In the genomic region with DNA sequence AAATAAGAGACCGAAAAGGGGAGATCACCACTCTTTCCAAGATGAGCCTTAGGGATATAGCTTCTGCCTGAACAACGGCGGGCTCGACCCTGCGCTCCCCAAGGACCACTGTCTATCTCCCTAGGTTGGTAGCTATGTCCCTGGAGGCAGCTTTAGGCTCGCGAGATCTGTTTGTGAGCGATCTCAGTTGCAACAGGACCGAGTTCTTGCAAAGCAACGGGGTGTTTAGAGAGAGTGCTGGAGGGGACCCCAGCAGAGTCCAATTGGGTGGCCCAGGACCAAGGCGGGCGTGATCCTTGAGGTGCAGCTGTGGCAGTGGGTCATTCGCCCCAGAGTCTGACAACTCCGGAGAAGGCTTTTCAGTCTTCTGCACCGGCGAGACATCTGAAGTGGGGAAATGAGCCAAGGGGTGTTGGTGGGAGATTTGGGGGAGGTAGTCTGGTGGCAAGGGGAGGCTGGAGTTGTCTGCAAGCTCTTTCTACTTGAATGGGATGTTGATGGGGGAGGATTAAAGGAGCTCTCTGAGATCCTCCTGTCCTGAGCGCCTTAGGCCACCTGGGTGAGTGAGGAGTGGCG, we compare ENCODE assay signal across 8 mouse cellular contexts. TPM values are rescaled to one million over a fixed set of nuclear protein-coding genes. Genes with fewer than 3 reads are reported as not detected.
DNase-seq lines count a peak whose midpoint lies in the region; ATAC-seq and TF ChIP-seq lines count a peak whose summit lies in the region.

No protein-coding gene starts in this region.

- peak overlapping the region; percentile 92 for H3K9ac ChIP-seq in hindbrain, embryonic 11.5 days (ENCODE audit: low read depth, low read length)
- H3K9ac ChIP-seq in midbrain, embryonic 13.5 days (replicated peaks): peak overlapping the region; percentile 96

- peak overlapping the region; percentile 93 for H3K4me3 ChIP-seq in gastrocnemius, adult 2 months
- H3K4me3 ChIP-seq in cortical plate, adult 2 months (ENCODE audit: insufficient read depth, low read length): peak overlapping the region; percentile 71
- peak overlapping the region; percentile 63 for H3K4me3 ChIP-seq in hindbrain, embryonic 11.5 days (ENCODE audit: low read depth, low read length)
- H3K4me3 ChIP-seq in midbrain, embryonic 13.5 days (replicated peaks): peak overlapping the region; percentile 79

- no peaks in the 10 kb centered on the region for H3K27me3 ChIP-seq in hindbrain, embryonic 11.5 days (ENCODE audit: control insufficient read depth, insufficient read depth, low read length)
- no peaks in the 10 kb centered on the region for H3K27me3 ChIP-seq in midbrain, embryonic 13.5 days

- H3K4me2 ChIP-seq in hindbrain, embryonic 11.5 days (replicated peaks; ENCODE audit: low read depth, low read length): peak overlapping the region; percentile 79
- H3K4me2 ChIP-seq in midbrain, embryonic 13.5 days (replicated peaks): peak overlapping the region; percentile 96

- WGBS in hindbrain, embryonic 11.5 days: 1% methylated on average over 18 of the region's 18 CpGs
- 1% methylated on average over 18 of the region's 18 CpGs for WGBS in midbrain, embryonic 13.5 days

- no peak for TF ChIP-seq CTCF in gastrocnemius, adult 2 months (IDR thresholded peaks at IDR 0.05)
- no peak for TF ChIP-seq CTCF in cortical plate, adult 2 months (IDR thresholded peaks at IDR 0.05; ENCODE audit: extremely low read depth, insufficient read depth, low read length)

- TF ChIP-seq POLR2A in cortical plate, adult 2 months (IDR thresholded peaks at IDR 0.05; ENCODE audit: extremely low read depth, insufficient read depth, low read length): no peak

- H3K4me1 ChIP-seq in cortical plate, adult 2 months (ENCODE audit: control insufficient read depth, insufficient read depth, low read length): no peaks in the 10 kb centered on the region
- H3K4me1 ChIP-seq in hindbrain, embryonic 11.5 days (replicated peaks; ENCODE audit: control insufficient read depth, insufficient read depth, low read length): peaks cover 18% of the 10 kb centered on the region
- H3K4me1 ChIP-seq in midbrain, embryonic 13.5 days (replicated peaks): peaks cover 87% of the 10 kb centered on the region

- peak; percentile 41 for ATAC-seq in hindbrain, embryonic 11.5 days (ENCODE audit: low FRiP score)
- ATAC-seq in midbrain, embryonic 13.5 days: peak; percentile 41

- no peaks in the 10 kb centered on the region for H3K36me3 ChIP-seq in hindbrain, embryonic 11.5 days (ENCODE audit: control insufficient read depth, insufficient read depth, low read length)
- peaks cover 24% of the 10 kb centered on the region for H3K36me3 ChIP-seq in midbrain, embryonic 13.5 days

- intact Hi-C loops in gastrocnemius, adult 2 months (cut with DNase I): no loop called here

- peak; percentile 57 for DNase-seq in gastrocnemius, adult 2 months
- no peak for DNase-seq in gastrocnemius, postnatal 10 days
- peak; percentile 64 for DNase-seq in hindbrain, embryonic 11.5 days (ENCODE audit: low spot score)
- DNase-seq in thymus, adult 18-20 months: no peak
- no peak for DNase-seq in testis, postnatal 10 days (ENCODE audit: low spot score)
- no peak for DNase-seq in cerebellum, postnatal 10 days

- no peaks in the 10 kb centered on the region for H3K9me3 ChIP-seq in hindbrain, embryonic 11.5 days (ENCODE audit: control insufficient read depth, low read length)
- no peaks in the 10 kb centered on the region for H3K9me3 ChIP-seq in midbrain, embryonic 13.5 days

- peak overlapping the region; percentile 98 for H3K27ac ChIP-seq in gastrocnemius, adult 2 months
- no peak overlapping the region for H3K27ac ChIP-seq in cortical plate, adult 2 months (ENCODE audit: insufficient read depth, low read length)
- peak overlapping the region; percentile 88 for H3K27ac ChIP-seq in hindbrain, embryonic 11.5 days (ENCODE audit: low read depth, low read length)
- H3K27ac ChIP-seq in midbrain, embryonic 13.5 days: peak overlapping the region; percentile 90

RNA-seq across cellular contexts. Expression of a gene that starts 15.2 kb away (rescaled TPM):
- 10 to 100 TPM; 46.1 to 52.4 TPM for total RNA-seq in gastrocnemius, adult 2 months (2021)
- 10 to 100 TPM; 93.3 to 94.9 TPM for total RNA-seq in gastrocnemius, postnatal 10 days (2021)
- 29.4 and 30.2 TPM in 2 replicates for polyA plus RNA-seq in cortical plate, adult 2 months (2012; rRNA removed)
- polyA plus RNA-seq in hindbrain, embryonic 11.5 days (2014; fragmentation: Nextera tagmentation; extraction: Ambion mirVana): 36.5 and 52.5 TPM in 2 replicates
- polyA plus RNA-seq in midbrain, embryonic 13.5 days (2015; fragmentation: Nextera tagmentation; extraction: Ambion mirVana): 40.7 and 50.3 TPM in 2 replicates

Comparison
In these comparisons a context has a peak if more than half of its experiments do, and no peak if none do; other contexts are left out.
1. DNase-seq: peak in gastrocnemius, adult 2 months (single experiment) and hindbrain, embryonic 11.5 days (single experiment); none in gastrocnemius, postnatal 10 days (single experiment), thymus, adult 18-20 months (0 of 2), testis, postnatal 10 days (single experiment) and cerebellum, postnatal 10 days (0 of 2).
2. Peak in every context shown above with its lines, with median percentiles within 50 percentile points of each other: H3K4me3 ChIP-seq.